Mouse (Mus musculus) kidney, postnatal 25 days (tissue): ENCODE data around the gene Emp2.
"Not testable (repeated sequence)": the region's sequence is repeated elsewhere in the genome, so short reads cannot be mapped to it uniquely, and the experiment has no call there.

Experiments
- DNase-seq, 2 experiments: peaks; one replicate each; pipeline ENCODE4 v3.0.0; 2021; ENCODE audit warnings: mixed read lengths in 2 of 2

Emp2 gene

GRCm38 (mm10) chr16:10317197-10317544 is 3.4 kb upstream of the Emp2 start:
- DNase-seq, result no peak

GRCm38 (mm10) chr16:10316493-10317196 is 2.9 kb upstream of the Emp2 start:
- DNase-seq, result no peak

- peak in 1 of 2 experiments; percentile 7 for DNase-seq
Observed at GRCm38 (mm10) chr16:10313226-10313625, 542 bp downstream of the Emp2 start.

- no peak for DNase-seq
Observed at GRCm38 (mm10) chr16:10311989-10312388, 1.8 kb downstream of the Emp2 start.

GRCm38 (mm10) chr16:10311086-10311485 is 2.7 kb downstream of the Emp2 start:
- no peak for DNase-seq

- no peak for DNase-seq
Observed at GRCm38 (mm10) chr16:10310507-10310906, 3.3 kb downstream of the Emp2 start.

GRCm38 (mm10) chr16:10307351-10307750 is 6.4 kb downstream of the Emp2 start:
- no peak for DNase-seq

- peak in 1 of 2 experiments; percentile 12 for DNase-seq
Observed at GRCm38 (mm10) chr16:10306101-10306500, 7.7 kb downstream of the Emp2 start.

- no peak for DNase-seq
Observed at GRCm38 (mm10) chr16:10301337-10301736, 12.4 kb downstream of the Emp2 start.

GRCm38 (mm10) chr16:10300231-10301186 is 13.3 kb downstream of the Emp2 start:
- no peak for DNase-seq

GRCm38 (mm10) chr16:10299637-10300036 is 14.1 kb downstream of the Emp2 start:
- DNase-seq, result no peak

GRCm38 (mm10) chr16:10297696-10298644 is 15.8 kb downstream of the Emp2 start:
- DNase-seq, result peak; percentile 48 to 56

- no peak for DNase-seq
Observed at GRCm38 (mm10) chr16:10288115-10288514, 25.7 kb downstream of the Emp2 start.

- no peak for DNase-seq
Observed at GRCm38 (mm10) chr16:10286513-10287268, 27.1 kb downstream of the Emp2 start.

GRCm38 (mm10) chr16:10281890-10282289 is 31.9 kb downstream of the Emp2 start:
- no peak for DNase-seq

GRCm38 (mm10) chr16:10280286-10280951 is 33.3 kb downstream of the Emp2 start:
- DNase-seq, result peak; percentile 78 to 93

GRCm38 (mm10) chr16:10276778-10277177 is 37.0 kb downstream of the Emp2 start:
- not testable (repeated sequence) for DNase-seq

- peak in 1 of 2 experiments; percentile 27 for DNase-seq
Observed at GRCm38 (mm10) chr16:10274465-10274864, 39.3 kb downstream of the Emp2 start.

- peak; percentile 46 to 74 for DNase-seq
Observed at GRCm38 (mm10) chr16:10272256-10272655, 41.5 kb downstream of the Emp2 start.

GRCm38 (mm10) chr16:10253993-10254392 is 59.8 kb downstream of the Emp2 start:
- no peak for DNase-seq

GRCm38 (mm10) chr16:10236601-10237000 is 77.2 kb downstream of the Emp2 start:
- DNase-seq, result no peak
